Mouse (Mus musculus) ES-E14 (cell line): ENCODE results near the gene Sim2. TPM values are rescaled to one million over a fixed set of nuclear protein-coding genes. Genes with fewer than 3 reads are reported as not detected.
A peak's percentile ranks its signal among the peaks of the same experiment; 100 is the strongest.

Source experiments
- DNase-seq: peaks from one replicate; pipeline ENCODE4 v3.0.0-alpha.2; 2013; ENCODE audit warnings: low read depth, low spot score
- H3K27ac ChIP-seq: 2 replicates; pipeline ENCODE4 v1.5.1; 2012; ENCODE audit warnings: low read depth, mild to moderate bottlenecking, low read length, moderate library complexity, mixed read lengths; ENCODE audit not compliant: poor library complexity, insufficient read depth, severe bottlenecking
- H3K36me3 ChIP-seq: 2 replicates; pipeline ENCODE4 v1.6.1; 2012; ENCODE audit warnings: mild to moderate bottlenecking, low read length, moderate library complexity, mixed read lengths; ENCODE audit not compliant: control insufficient read depth, poor library complexity, insufficient read depth, severe bottlenecking
- H3K4me1 ChIP-seq, 2 experiments: fragments of 150-350 bp in 1 of 2; sonication (generic) in 1 of 2; 2 replicates each; pipeline ENCODE4 v1.6.1; 2012; ENCODE audit warnings: low read length in 2 of 2, mild to moderate bottlenecking in 1 of 2, mixed read lengths in 1 of 2; ENCODE audit not compliant: control insufficient read depth in 2 of 2, insufficient read depth in 2 of 2, poor library complexity in 1 of 2
- H3K4me3 ChIP-seq, 2 experiments: fragments of 150-350 bp in 1 of 2; sonication (generic) in 1 of 2; 2 replicates each; pipeline ENCODE4 v1.5.1; 2012; ENCODE audit warnings: low read length in 2 of 2, low read depth in 1 of 2, mild to moderate bottlenecking in 1 of 2, mixed read lengths in 1 of 2; ENCODE audit not compliant: insufficient read depth in 1 of 2, poor library complexity in 1 of 2, severe bottlenecking in 1 of 2
- H3K9ac ChIP-seq: 2 replicates; pipeline ENCODE4 v1.6.1; 2012; ENCODE audit warnings: low read depth, mild to moderate bottlenecking, low read length, mixed read lengths; ENCODE audit not compliant: poor library complexity, insufficient read depth, severe bottlenecking
- H3K9me3 ChIP-seq: fragments of 150-350 bp; sonication (generic); 2 replicates; pipeline ENCODE4 v1.6.1; 2012; ENCODE audit warnings: low read depth, mild to moderate bottlenecking, low read length; ENCODE audit not compliant: control insufficient read depth, insufficient read depth
- CHD2 ChIP-seq: IDR thresholded peaks from 2 replicates; pipeline ENCODE4 v1.6.1; 2014; ENCODE audit warnings: mild to moderate bottlenecking, low read depth, low read length, inconsistent platforms
- HCFC1 ChIP-seq: IDR thresholded peaks from 2 replicates; pipeline ENCODE4 v1.6.1; 2012; ENCODE audit warnings: low read length, inconsistent platforms, borderline replicate concordance; ENCODE audit not compliant: insufficient read depth
- MAFK ChIP-seq: IDR thresholded peaks from 2 replicates; pipeline ENCODE4 v1.6.1; 2014; ENCODE audit warnings: mild to moderate bottlenecking, low read depth, low read length, inconsistent platforms; ENCODE audit not compliant: insufficient read depth
- ZC3H11A ChIP-seq: IDR thresholded peaks from 2 replicates; pipeline ENCODE4 v1.6.1; 2012; ENCODE audit warnings: low read depth, mild to moderate bottlenecking, inconsistent platforms, low read length, borderline replicate concordance
- ZNF384 ChIP-seq: IDR thresholded peaks from 2 replicates; pipeline ENCODE4 v1.6.1; 2012; ENCODE audit warnings: low read depth, low read length, inconsistent platforms
- in situ Hi-C, 2 experiments: fragments of 600-800 bp; cut with MboI; formaldehyde crosslinking; loops; one replicate each; pipeline ENCODE4 v1.15.1; 2025; ENCODE audit warnings: low sequenced_read_pairs in 2 of 2, inconsistent platforms in 1 of 2; ENCODE audit not compliant: unreplicated experiment in 2 of 2
- total RNA-seq: library from RNA; depleted of rRNA; stranded (reverse); fragments of 300-350 nt; gene quantifications from 2 replicates; pipeline ENCODE4 v1.2.3, GENCODE M21; 2012

Gene Sim2
- total RNA-seq, 1 experiment, result 0.13 TPM

DNA sequence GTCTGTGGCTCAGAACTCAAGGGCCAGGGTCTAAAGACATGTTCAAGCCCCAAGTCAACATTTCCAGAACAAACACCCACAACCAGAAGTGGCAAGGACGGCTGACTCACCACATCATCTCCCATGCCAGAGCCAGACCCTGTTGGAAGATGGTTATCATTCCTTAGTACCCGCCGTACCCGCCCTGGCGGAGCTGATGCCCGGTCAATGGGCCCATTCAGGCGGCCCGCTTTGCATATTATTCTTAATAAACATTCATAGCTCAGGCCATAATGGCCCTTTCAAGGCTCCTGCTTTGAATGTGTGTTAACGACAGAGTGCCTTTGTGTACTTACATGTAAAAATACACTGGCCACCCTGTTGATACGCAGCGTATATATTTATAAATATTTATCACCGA lies 29.6 kb upstream of the Sim2 start:
- Histone ChIP-seq H3K4me1 (peaks cover 3 to 9% of the 10 kb centered on the region in 2 experiments; a peak in 1 of 4 replicates), H3K36me3 (no peaks in the 10 kb centered on the region), H3K27ac (no peak overlapping the region), H3K4me3 (no peak overlapping the region), H3K9me3 (no peaks in the 10 kb centered on the region), H3K9ac (no peak overlapping the region)
- in situ Hi-C loops, result no loop called here
- no peak for TF ChIP-seq MAFK
- TF ChIP-seq HCFC1, result no peak
- TF ChIP-seq ZNF384, result no peak
- no peak for TF ChIP-seq ZC3H11A
- TF ChIP-seq CHD2, result no peak
- DNase-seq, result no peak

DNA sequence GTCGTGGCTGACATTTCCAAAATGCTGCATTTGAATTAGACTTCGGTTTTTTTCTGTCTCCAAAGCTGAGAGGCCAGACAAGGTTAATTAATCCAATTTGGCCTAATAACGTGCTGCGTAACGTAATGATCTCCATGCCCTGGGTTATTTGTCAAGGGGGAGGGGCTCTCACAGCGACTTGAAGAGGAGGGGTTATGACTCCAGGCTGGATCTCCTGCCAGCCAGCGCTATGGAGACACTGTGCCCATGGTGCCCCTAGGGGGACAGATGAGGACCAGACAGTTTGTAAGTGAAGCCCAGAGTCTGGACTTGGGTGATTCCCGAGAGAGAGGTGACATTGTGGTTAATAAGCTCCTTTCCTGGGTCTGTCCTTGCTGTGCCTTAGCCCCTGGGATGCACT lies 29.2 kb upstream of the Sim2 start:
- Histone ChIP-seq H3K9me3 (no peaks in the 10 kb centered on the region), H3K36me3 (no peaks in the 10 kb centered on the region), H3K4me1 (peaks cover 3 to 9% of the 10 kb centered on the region in 2 experiments; a peak in 1 of 4 replicates), H3K4me3 (no peak overlapping the region), H3K27ac (no peak overlapping the region), H3K9ac (no peak overlapping the region)
- no peak for DNase-seq
- TF ChIP-seq ZC3H11A (no peak), HCFC1 (no peak), ZNF384 (no peak)
- in situ Hi-C loops, result no loop called here

- Histone ChIP-seq H3K4me1 (peaks cover 3 to 9% of the 10 kb centered on the region in 2 experiments; a peak in 1 of 4 replicates), H3K4me3 (no peak overlapping the region), H3K36me3 (no peaks in the 10 kb centered on the region), H3K27ac (no peak overlapping the region), H3K9ac (no peak overlapping the region), H3K9me3 (no peaks in the 10 kb centered on the region)
- DNase-seq, result no peak
- no peak for TF ChIP-seq ZC3H11A
- TF ChIP-seq MAFK, result no peak
- no peak for TF ChIP-seq HCFC1
- no peak for TF ChIP-seq ZNF384
- no peak for TF ChIP-seq CHD2
- in situ Hi-C loops, result no loop called here
Measured at GRCm38 (mm10) chr16:94059820-94060219, 24.9 kb upstream of the Sim2 start.

DNA sequence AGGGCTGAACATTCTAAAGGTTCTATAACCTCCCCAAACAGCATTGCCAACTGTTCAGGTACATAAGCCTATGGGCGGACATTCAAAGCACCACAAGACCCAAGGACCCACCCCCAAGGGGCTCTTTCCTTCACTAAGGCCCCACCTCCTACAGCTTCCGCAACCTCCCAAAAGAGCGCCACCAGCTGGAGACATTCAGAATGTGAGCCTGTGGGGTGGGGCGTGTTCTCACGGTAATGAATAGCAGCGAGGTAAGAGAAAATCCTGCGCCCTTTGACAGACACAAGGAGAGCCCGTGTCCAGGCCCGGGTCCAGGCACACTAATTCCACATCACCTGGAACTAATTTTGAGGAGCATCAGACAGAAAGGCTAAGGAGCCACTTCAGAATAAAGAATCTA lies 20.5 kb upstream of the Sim2 start:
- DNase-seq, result peak; percentile 89
- Histone ChIP-seq H3K9ac (no peak overlapping the region), H3K27ac (no peak overlapping the region), H3K36me3 (no peaks in the 10 kb centered on the region), H3K9me3 (no peaks in the 10 kb centered on the region), H3K4me1 (peaks cover 3 to 12% of the 10 kb centered on the region in 2 experiments; a peak in 1 of 4 replicates), H3K4me3 (peak overlapping the region in 1 of 2 experiments; percentile 25; a peak in 1 of 4 replicates)
- TF ChIP-seq CHD2 (no peak), HCFC1 (no peak), MAFK (no peak), ZNF384 (no peak), ZC3H11A (no peak)
- in situ Hi-C loops, result no loop called here
